Mouse (Mus musculus): ENCODE measurements around the gene Cyp2d11. TPM values are rescaled to one million over a fixed set of nuclear protein-coding genes. Genes with fewer than 3 reads are reported as not detected.
"Not testable (repeated sequence)": the region's sequence is repeated elsewhere in the genome, so short reads cannot be mapped to it uniquely, and the experiment has no call there.

Gene Cyp2d11
- polyA plus RNA-seq, 1 experiment from 2014 or later: not detected

- Histone ChIP-seq H3K9me3 (replicated peaks) (no peaks in the 10 kb centered on the region), H3K4me2 (no peak overlapping the region), H3K36me3 (no peaks in the 10 kb centered on the region), H3K9ac (no peak overlapping the region), H3K4me1 (replicated peaks) (no peaks in the 10 kb centered on the region), H3K4me3 (no peak overlapping the region), H3K27me3 (no peaks in the 10 kb centered on the region), H3K27ac (no peak overlapping the region)
- 75% methylated on average over 4 of the region's 4 CpGs for WGBS
- ATAC-seq (replicated peaks; ENCODE audit: insufficient number of reproducible peaks, insufficient read depth, low FRiP score, low read depth): no peak
Measured at GRCm38 (mm10) chr15:82407536-82407935, 13.7 kb upstream of the Cyp2d11 start.

- Histone ChIP-seq H3K36me3 (no peaks in the 10 kb centered on the region), H3K4me3 (no peak within 1 kb of the TSS), H3K9me3 (replicated peaks) (no peaks in the 10 kb centered on the region), H3K9ac (no peak within 1 kb of the TSS), H3K27ac (no peak within 1 kb of the TSS), H3K27me3 (no peaks in the 10 kb centered on the region), H3K4me1 (replicated peaks) (no peaks in the 10 kb centered on the region), H3K4me2 (no peak within 1 kb of the TSS)
- ATAC-seq (replicated peaks; ENCODE audit: insufficient number of reproducible peaks, insufficient read depth, low FRiP score, low read depth): no peak
- 91% methylated on average over 6 of the region's 6 CpGs for WGBS
Measured at GRCm38 (mm10) chr15:82406981-82407380, 13.2 kb upstream of the Cyp2d11 start, which contains the start of gene Cyp2d10. Cyp2d10 (minus strand) TSS chr15:82407195.

- H3K27ac ChIP-seq: no peak overlapping the region
- H3K36me3 ChIP-seq: no peaks in the 10 kb centered on the region
- no peak overlapping the region for H3K4me2 ChIP-seq
- no peaks in the 10 kb centered on the region for H3K4me1 ChIP-seq (replicated peaks)
- H3K27me3 ChIP-seq: no peaks in the 10 kb centered on the region
- no peak overlapping the region for H3K9ac ChIP-seq
- WGBS: 69% methylated on average over 3 of the region's 3 CpGs
- no peaks in the 10 kb centered on the region for H3K9me3 ChIP-seq (replicated peaks)
- ATAC-seq (replicated peaks; ENCODE audit: insufficient number of reproducible peaks, insufficient read depth, low FRiP score, low read depth): no peak
- H3K4me3 ChIP-seq: no peak overlapping the region
Measured at GRCm38 (mm10) chr15:82404163-82404562, 10.3 kb upstream of the Cyp2d11 start.

- no peak for ATAC-seq (replicated peaks; ENCODE audit: insufficient number of reproducible peaks, insufficient read depth, low FRiP score, low read depth)
- H3K9me3 ChIP-seq (replicated peaks): no peaks in the 10 kb centered on the region
- no peaks in the 10 kb centered on the region for H3K4me1 ChIP-seq (replicated peaks)
- H3K4me2 ChIP-seq: no peak overlapping the region
- no peaks in the 10 kb centered on the region for H3K36me3 ChIP-seq
- WGBS: 89% methylated on average over 9 of the region's 9 CpGs
- no peak overlapping the region for H3K9ac ChIP-seq
- no peak overlapping the region for H3K4me3 ChIP-seq
- H3K27me3 ChIP-seq: no peaks in the 10 kb centered on the region
- no peak overlapping the region for H3K27ac ChIP-seq
Measured at GRCm38 (mm10) chr15:82403606-82404005, 9.8 kb upstream of the Cyp2d11 start.

- no peaks in the 10 kb centered on the region for H3K27me3 ChIP-seq
- no peak overlapping the region for H3K9ac ChIP-seq
- H3K36me3 ChIP-seq: no peaks in the 10 kb centered on the region
- H3K27ac ChIP-seq: no peak overlapping the region
- no peak for ATAC-seq (replicated peaks; ENCODE audit: insufficient number of reproducible peaks, insufficient read depth, low FRiP score, low read depth)
- no peak overlapping the region for H3K4me3 ChIP-seq
- H3K4me1 ChIP-seq (replicated peaks): no peaks in the 10 kb centered on the region
- H3K9me3 ChIP-seq (replicated peaks): no peaks in the 10 kb centered on the region
- no peak overlapping the region for H3K4me2 ChIP-seq
- 86% methylated on average over 6 of the region's 6 CpGs for WGBS
Measured at GRCm38 (mm10) chr15:82402741-82403140, 8.9 kb upstream of the Cyp2d11 start.

- ATAC-seq (replicated peaks; ENCODE audit: insufficient number of reproducible peaks, insufficient read depth, low FRiP score, low read depth): no peak
Measured at GRCm38 (mm10) chr15:82402106-82402505, 8.3 kb upstream of the Cyp2d11 start.

GRCm38 (mm10) chr15:82401516-82401915 lies 7.7 kb upstream of the Cyp2d11 start:
- Histone ChIP-seq H3K27me3 (no peaks in the 10 kb centered on the region), H3K4me3 (no peak overlapping the region), H3K27ac (no peak overlapping the region), H3K9ac (no peak overlapping the region), H3K9me3 (replicated peaks) (no peaks in the 10 kb centered on the region), H3K4me1 (replicated peaks) (no peaks in the 10 kb centered on the region), H3K4me2 (no peak overlapping the region), H3K36me3 (no peaks in the 10 kb centered on the region)
- ATAC-seq (replicated peaks; ENCODE audit: insufficient number of reproducible peaks, insufficient read depth, low FRiP score, low read depth): no peak
- WGBS: 78% methylated on average over 2 of the region's 2 CpGs

More at GRCm38 (mm10) chr15:82402106-82402505, 8.3 kb upstream of the Cyp2d11 start:
- Histone ChIP-seq H3K9ac (no peak overlapping the region), H3K27ac (no peak overlapping the region), H3K4me3 (no peak overlapping the region), H3K27me3 (no peaks in the 10 kb centered on the region), H3K4me1 (replicated peaks) (no peaks in the 10 kb centered on the region), H3K36me3 (no peaks in the 10 kb centered on the region), H3K4me2 (no peak overlapping the region), H3K9me3 (replicated peaks) (no peaks in the 10 kb centered on the region)

- 77% methylated on average over 3 of the region's 3 CpGs for WGBS
Measured at GRCm38 (mm10) chr15:82395955-82396354, 2.1 kb upstream of the Cyp2d11 start.

GRCm38 (mm10) chr15:82389916-82390315 lies 3.9 kb downstream of the Cyp2d11 start:
- H3K36me3 ChIP-seq; H3K9me3 ChIP-seq (replicated peaks); ATAC-seq (replicated peaks; ENCODE audit: insufficient number of reproducible peaks, insufficient read depth, low FRiP score, low read depth); H3K4me1 ChIP-seq (replicated peaks); H3K9ac ChIP-seq; H3K4me2 ChIP-seq; H3K27ac ChIP-seq; H3K4me3 ChIP-seq; H3K27me3 ChIP-seq: not testable (repeated sequence)
- WGBS: 88% methylated on average over 10 of the region's 10 CpGs

More at GRCm38 (mm10) chr15:82395955-82396354, 2.1 kb upstream of the Cyp2d11 start:
- not testable (repeated sequence) for H3K9me3 ChIP-seq (replicated peaks); H3K9ac ChIP-seq; H3K4me1 ChIP-seq (replicated peaks); H3K27me3 ChIP-seq; H3K36me3 ChIP-seq; H3K27ac ChIP-seq; H3K4me3 ChIP-seq; ATAC-seq (replicated peaks; ENCODE audit: insufficient number of reproducible peaks, insufficient read depth, low FRiP score, low read depth); H3K4me2 ChIP-seq

GRCm38 (mm10) chr15:82385729-82386128 lies 8.1 kb downstream of the Cyp2d11 start:
- Histone ChIP-seq H3K27ac (no peak overlapping the region), H3K27me3 (no peaks in the 10 kb centered on the region), H3K4me3 (no peak overlapping the region), H3K4me2 (no peak overlapping the region), H3K4me1 (replicated peaks) (peaks cover 5% of the 10 kb centered on the region; the same call in 1 of the 2 replicates), H3K36me3 (no peaks in the 10 kb centered on the region), H3K9me3 (replicated peaks) (no peaks in the 10 kb centered on the region), H3K9ac (no peak overlapping the region)
- 89% methylated on average over 2 of the region's 2 CpGs for WGBS
- ATAC-seq (replicated peaks; ENCODE audit: insufficient number of reproducible peaks, insufficient read depth, low FRiP score, low read depth): no peak

GRCm38 (mm10) chr15:82382441-82382840 lies 11.4 kb downstream of the Cyp2d11 start:
- no peak overlapping the region for H3K4me2 ChIP-seq
- no peak overlapping the region for H3K4me3 ChIP-seq
- H3K27me3 ChIP-seq: no peaks in the 10 kb centered on the region
- no peak overlapping the region for H3K27ac ChIP-seq
- ATAC-seq (replicated peaks; ENCODE audit: insufficient number of reproducible peaks, insufficient read depth, low FRiP score, low read depth): no peak
- H3K4me1 ChIP-seq (replicated peaks): peaks cover 26% of the 10 kb centered on the region
- no peaks in the 10 kb centered on the region for H3K9me3 ChIP-seq (replicated peaks)
- WGBS: 85% methylated on average over 2 of the region's 2 CpGs
- H3K9ac ChIP-seq: no peak overlapping the region
- no peaks in the 10 kb centered on the region for H3K36me3 ChIP-seq

- Histone ChIP-seq H3K9ac (peak overlapping the region; percentile 46; the same call in 1 of the 2 replicates), H3K4me3 (peak overlapping the region; percentile 60), H3K27ac (peak overlapping the region; percentile 72), H3K4me1 (replicated peaks) (peaks cover 40% of the 10 kb centered on the region), H3K9me3 (replicated peaks) (no peaks in the 10 kb centered on the region), H3K36me3 (no peaks in the 10 kb centered on the region), H3K4me2 (peak overlapping the region; percentile 82), H3K27me3 (no peaks in the 10 kb centered on the region)
- 30% methylated on average over 7 of the region's 7 CpGs for WGBS
- no peak for ATAC-seq (replicated peaks; ENCODE audit: insufficient number of reproducible peaks, insufficient read depth, low FRiP score, low read depth)
Measured at GRCm38 (mm10) chr15:82380714-82381062, 13.1 kb downstream of the Cyp2d11 start.
